Comparison of ENCODE assay signal across 12 mouse cellular contexts in the genomic region with DNA sequence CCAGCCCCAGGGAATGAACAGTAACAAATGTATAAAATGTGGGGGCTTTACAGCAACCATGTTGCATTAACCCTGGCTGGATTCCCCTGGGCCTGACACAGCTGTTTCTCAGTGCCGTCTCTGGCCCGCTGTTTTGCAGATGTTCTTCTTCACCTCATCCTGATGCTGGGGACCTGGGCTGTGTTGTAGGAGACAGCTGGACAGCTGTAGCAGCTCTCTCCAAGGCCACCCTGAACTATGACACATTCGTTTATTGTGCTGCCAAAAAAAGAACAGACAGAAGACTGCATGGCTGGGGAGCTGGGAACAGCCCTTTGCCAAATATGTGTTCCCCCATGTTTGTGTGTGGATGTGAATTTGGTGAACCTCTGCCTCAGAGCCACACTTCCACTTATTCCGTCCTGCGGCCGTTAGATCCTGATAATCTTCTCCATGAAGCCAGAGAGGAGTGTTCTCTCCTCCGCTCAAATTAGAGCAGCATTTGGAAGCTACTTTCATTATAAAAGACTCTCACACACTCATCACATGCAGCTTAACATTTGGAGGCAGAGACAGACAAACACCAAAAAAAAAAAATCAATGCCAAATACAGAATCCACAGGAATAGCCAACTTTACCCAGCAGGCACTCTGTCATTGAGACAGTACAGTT. TPM values are rescaled to one million over a fixed set of nuclear protein-coding genes. Genes with fewer than 3 reads are reported as not detected.
DNase-seq lines count a peak whose midpoint lies in the region; ATAC-seq lines count a peak whose summit lies in the region.
"Had no signal": no experiment of that assay in that cellular context is flagged by ENCODE, and none has a peak within 500 bp of the region (broad histone marks: within the 10 kb centered on the region; RNA-seq: fewer than 3 reads in every experiment).

No protein-coding gene starts in this region.

- no peak overlapping the region for H3K4me3 ChIP-seq in forebrain, embryonic 11.5 days (ENCODE audit: low read depth, low read length)
- H3K4me3 ChIP-seq in forebrain, embryonic 10.5 days, result no peak overlapping the region
- no peak overlapping the region for H3K4me3 ChIP-seq in limb, embryonic 12.5 days (replicated peaks)
- H3K4me3 ChIP-seq in limb, embryonic 10.5 days, result no peak overlapping the region
- H3K4me3 ChIP-seq: embryonic facial prominence, embryonic 12.5 days; neural tube, embryonic 12.5 days had no signal

- ATAC-seq in forebrain, embryonic 11.5 days (replicated peaks; ENCODE audit: low FRiP score), result no peak
- no peak for ATAC-seq in limb, embryonic 12.5 days (ENCODE audit: insufficient number of reproducible peaks, insufficient read depth, low FRiP score, low TSS enrichment, low read depth)

- DNase-seq in forebrain, embryonic 11.5 days (ENCODE audit: low spot score), result peak; percentile 24
- DNase-seq in forebrain, embryonic 10.5 days (ENCODE audit: extremely low spot score, low spot score), result no peak
- DNase-seq in limb, embryonic 10.5 days (ENCODE audit: low spot score), result no peak
- DNase-seq in heart, postnatal 14 days, result peak; percentile 45 to 54
- DNase-seq in skeletal muscle tissue, adult 2 months (ENCODE audit: low read depth, low spot score), result peak; percentile 43
- no peak for DNase-seq in Muller cell, postnatal 12 days (ENCODE audit: inconsistent ontology term)
- DNase-seq in B cell, adult 2 months, result no peak

- H3K27ac ChIP-seq in forebrain, embryonic 11.5 days (ENCODE audit: low read depth, low read length), result no peak overlapping the region
- H3K27ac ChIP-seq in forebrain, embryonic 10.5 days, result no peak overlapping the region
- H3K27ac ChIP-seq in limb, embryonic 12.5 days, result 0 out of 2 replicates have a peak overlapping the region, but pooled peaks have one; percentile 12
- H3K27ac ChIP-seq in limb, embryonic 10.5 days, result no peak overlapping the region
- H3K27ac ChIP-seq: embryonic facial prominence, embryonic 12.5 days; neural tube, embryonic 12.5 days had no signal

- H3K27me3 ChIP-seq in forebrain, embryonic 11.5 days (ENCODE audit: control insufficient read depth, insufficient read depth, low read length), result no peaks in the 10 kb centered on the region
- peaks cover 7% of the 10 kb centered on the region; the same call in 1 of the 2 replicates for H3K27me3 ChIP-seq in forebrain, embryonic 10.5 days (ENCODE audit: poor library complexity, severe bottlenecking)
- H3K27me3 ChIP-seq in limb, embryonic 12.5 days, result peaks cover 6% of the 10 kb centered on the region; the same call in 1 of the 2 replicates
- no peaks in the 10 kb centered on the region for H3K27me3 ChIP-seq in limb, embryonic 10.5 days (ENCODE audit: low read depth, poor library complexity, severe bottlenecking)
- H3K27me3 ChIP-seq: embryonic facial prominence, embryonic 12.5 days; neural tube, embryonic 12.5 days had no signal

- intact Hi-C loops in heart, postnatal 14 days (cut with DNase I), result loop anchor here (10.0 kb wide), 1 partner anchor 1250 kb away; the partner anchor contains the start of genes Bbip1 and Shoc2

- H3K4me1 ChIP-seq in forebrain, embryonic 11.5 days (replicated peaks; ENCODE audit: control insufficient read depth, insufficient read depth, low read length), result no peaks in the 10 kb centered on the region
- H3K4me1 ChIP-seq in forebrain, embryonic 10.5 days, result peaks cover 5% of the 10 kb centered on the region; the same call in 1 of the 2 replicates
- peaks cover 3% of the 10 kb centered on the region; the same call in 1 of the 2 replicates for H3K4me1 ChIP-seq in limb, embryonic 12.5 days (replicated peaks)
- H3K4me1 ChIP-seq in limb, embryonic 10.5 days, result no peaks in the 10 kb centered on the region
- H3K4me1 ChIP-seq: embryonic facial prominence, embryonic 12.5 days; neural tube, embryonic 12.5 days had no signal

- H3K9ac ChIP-seq in forebrain, embryonic 11.5 days (ENCODE audit: low read length), result no peak overlapping the region
- H3K9ac ChIP-seq in limb, embryonic 12.5 days (replicated peaks), result no peak overlapping the region
- H3K9ac ChIP-seq: embryonic facial prominence, embryonic 12.5 days; neural tube, embryonic 12.5 days had no signal

- 86% methylated on average over 7 of the region's 7 CpGs for WGBS in forebrain, embryonic 11.5 days
- WGBS in forebrain, embryonic 10.5 days, result 88% methylated on average over 7 of the region's 7 CpGs
- 77% methylated on average over 7 of the region's 7 CpGs for WGBS in limb, embryonic 12.5 days
- WGBS in limb, embryonic 10.5 days, result 89% methylated on average over 7 of the region's 7 CpGs

- no peak overlapping the region for H3K4me2 ChIP-seq in forebrain, embryonic 11.5 days (ENCODE audit: low read depth, low read length, severe bottlenecking)
- no peak overlapping the region for H3K4me2 ChIP-seq in limb, embryonic 12.5 days
- H3K4me2 ChIP-seq: embryonic facial prominence, embryonic 12.5 days; neural tube, embryonic 12.5 days had no signal

- H3K36me3 ChIP-seq in forebrain, embryonic 11.5 days (ENCODE audit: control insufficient read depth, insufficient read depth, low read length), result no peaks in the 10 kb centered on the region
- H3K36me3 ChIP-seq in forebrain, embryonic 10.5 days (replicated peaks), result no peaks in the 10 kb centered on the region
- H3K36me3 ChIP-seq in limb, embryonic 12.5 days, result no peaks in the 10 kb centered on the region
- no peaks in the 10 kb centered on the region for H3K36me3 ChIP-seq in limb, embryonic 10.5 days
- H3K36me3 ChIP-seq: embryonic facial prominence, embryonic 12.5 days; neural tube, embryonic 12.5 days had no signal

- no peaks in the 10 kb centered on the region for H3K9me3 ChIP-seq in forebrain, embryonic 11.5 days (ENCODE audit: control insufficient read depth, low read length)
- no peaks in the 10 kb centered on the region for H3K9me3 ChIP-seq in forebrain, embryonic 10.5 days
- H3K9me3 ChIP-seq in limb, embryonic 12.5 days, result no peaks in the 10 kb centered on the region
- no peaks in the 10 kb centered on the region for H3K9me3 ChIP-seq in limb, embryonic 10.5 days (replicated peaks)
- H3K9me3 ChIP-seq: embryonic facial prominence, embryonic 12.5 days; neural tube, embryonic 12.5 days had no signal

RNA-seq across cellular contexts. Expression of gene Tectb, which starts 14.1 kb away (rescaled TPM):
- not detected in 2 replicates for polyA plus RNA-seq in forebrain, embryonic 11.5 days (2014; fragmentation: Nextera tagmentation; extraction: Ambion mirVana)
- not detected in 2 replicates for polyA plus RNA-seq in forebrain, embryonic 10.5 days (2016; fragmentation: Nextera tagmentation; extraction: Ambion mirVana)
- not detected in 2 replicates for polyA plus RNA-seq in limb, embryonic 12.5 days (2016; fragmentation: Nextera tagmentation; extraction: Ambion mirVana)
- polyA plus RNA-seq in limb, embryonic 10.5 days (2016; fragmentation: Nextera tagmentation; extraction: Ambion mirVana), result not detected in 2 replicates
- total RNA-seq in heart, postnatal 14 days (2021), result under 1 TPM; 0.17 to 0.72 TPM
- polyA plus RNA-seq: large intestine, adult 2 months; neural tube, embryonic 12.5 days; spleen, adult 2 months had no signal

RNA-seq across cellular contexts. Expression of gene Gucy2g, which starts 46.4 kb away (rescaled TPM):
- polyA plus RNA-seq in forebrain, embryonic 11.5 days (2014; fragmentation: Nextera tagmentation; extraction: Ambion mirVana), result not detected in 2 replicates
- polyA plus RNA-seq in forebrain, embryonic 10.5 days (2016; fragmentation: Nextera tagmentation; extraction: Ambion mirVana), result not detected in 2 replicates
- polyA plus RNA-seq in limb, embryonic 12.5 days (2016; fragmentation: Nextera tagmentation; extraction: Ambion mirVana), result not detected in 2 replicates
- not detected in 2 replicates for polyA plus RNA-seq in limb, embryonic 10.5 days (2016; fragmentation: Nextera tagmentation; extraction: Ambion mirVana)
- total RNA-seq in heart, postnatal 14 days (2021), result under 1 TPM in 1 of 2 experiments, not detected in 1; 0.17 TPM
- polyA plus RNA-seq: embryonic facial prominence, embryonic 12.5 days; neural tube, embryonic 12.5 days had no signal

RNA-seq across cellular contexts. Expression of gene Acsl5, which starts 57.1 kb away (rescaled TPM):
- polyA plus RNA-seq in forebrain, embryonic 11.5 days (2014; fragmentation: Nextera tagmentation; extraction: Ambion mirVana), result 19.7 and 20.9 TPM in 2 replicates
- 24.7 and 26.2 TPM in 2 replicates for polyA plus RNA-seq in forebrain, embryonic 10.5 days (2016; fragmentation: Nextera tagmentation; extraction: Ambion mirVana)
- polyA plus RNA-seq in limb, embryonic 12.5 days (2016; fragmentation: Nextera tagmentation; extraction: Ambion mirVana), result 18.9 and 21.2 TPM in 2 replicates
- polyA plus RNA-seq in limb, embryonic 10.5 days (2016; fragmentation: Nextera tagmentation; extraction: Ambion mirVana), result 15.4 and 25.6 TPM in 2 replicates
- total RNA-seq in heart, postnatal 14 days (2021), result 10 to 100 TPM; 12.4 to 15.7 TPM

Comparison
In these comparisons a context has a peak if more than half of its experiments do, and no peak if none do; other contexts are left out.
1. DNase-seq: peak in forebrain, embryonic 11.5 days (single experiment), heart, postnatal 14 days (2 of 2) and skeletal muscle tissue, adult 2 months (single experiment); none in forebrain, embryonic 10.5 days (single experiment), limb, embryonic 10.5 days (single experiment), Muller cell, postnatal 12 days (single experiment) and B cell, adult 2 months (0 of 2).